Mouse (Mus musculus): ENCODE data around the gene Actl10.

Gene Actl10

GRCm38 (mm10) chr2:154551476-154551875 lies at the start of gene Actl10:
Gene Actl10 (plus strand): TSS chr2:154551776.
- no peak for DNase-seq

GRCm38 (mm10) chr2:154507076-154507475 lies 44.5 kb upstream of the Actl10 start:
- no peak for DNase-seq

- peak; percentile 24 for DNase-seq
These were observed 43.9 kb upstream of the Actl10 start for GRCm38 (mm10) chr2:154507566-154508283.

GRCm38 (mm10) chr2:154508450-154508849 lies 43.1 kb upstream of the Actl10 start:
- no peak for DNase-seq

- no peak for DNase-seq
These were observed 41.4 kb upstream of the Actl10 start for GRCm38 (mm10) chr2:154510141-154510540.

GRCm38 (mm10) chr2:154516944-154517343 lies 34.6 kb upstream of the Actl10 start:
- no peak for DNase-seq

GRCm38 (mm10) chr2:154517424-154517823 lies 34.2 kb upstream of the Actl10 start:
- no peak for DNase-seq

GRCm38 (mm10) chr2:154521449-154521848 lies 30.1 kb upstream of the Actl10 start:
- no peak for DNase-seq

- DNase-seq = no peak
These were observed 29.2 kb upstream of the Actl10 start for GRCm38 (mm10) chr2:154522334-154522733.

- no peak for DNase-seq
These were observed 26.3 kb upstream of the Actl10 start for GRCm38 (mm10) chr2:154525285-154525684.

- DNase-seq = no peak
These were observed 25.0 kb upstream of the Actl10 start for GRCm38 (mm10) chr2:154526531-154526930.

GRCm38 (mm10) chr2:154532888-154533287 lies 18.7 kb upstream of the Actl10 start:
- no peak for DNase-seq

- no peak for DNase-seq
These were observed 16.8 kb upstream of the Actl10 start for GRCm38 (mm10) chr2:154534704-154535270.

GRCm38 (mm10) chr2:154538310-154538709 lies 13.3 kb upstream of the Actl10 start:
- no peak for DNase-seq

- DNase-seq = no peak
These were observed 12.9 kb upstream of the Actl10 start for GRCm38 (mm10) chr2:154538710-154539109.

- peak; percentile 54 for DNase-seq
These were observed 11.9 kb upstream of the Actl10 start for GRCm38 (mm10) chr2:154539720-154540119.

GRCm38 (mm10) chr2:154541630-154542029 lies 9.9 kb upstream of the Actl10 start:
- no peak for DNase-seq

- no peak for DNase-seq
These were observed 7.8 kb upstream of the Actl10 start for GRCm38 (mm10) chr2:154543567-154544347.

- no peak for DNase-seq
These were observed 4.9 kb upstream of the Actl10 start, which contains the start of gene 1700003F12Rik for GRCm38 (mm10) chr2:154546711-154547110. Gene 1700003F12Rik (plus strand): TSS chr2:154547085.

- peak; percentile 20 for DNase-seq
These were observed 2.9 kb upstream of the Actl10 start for GRCm38 (mm10) chr2:154548688-154549087.

- peak; percentile 80 for DNase-seq
These were observed 2.3 kb upstream of the Actl10 start for GRCm38 (mm10) chr2:154549127-154549885.

GRCm38 (mm10) chr2:154549886-154550189 lies 1.7 kb upstream of the Actl10 start:
- DNase-seq = no peak

GRCm38 (mm10) chr2:154550937-154551336 lies 639 bp upstream of the Actl10 start:
- no peak for DNase-seq
